Mouse (Mus musculus) embryonic fibroblast, embryonic 13.5 days (primary cell): Measurements from ENCODE around the gene Fam89a.

Experiments
- CTCF ChIP-seq: IDR thresholded peaks from 2 replicates; pipeline ENCODE4 v1.5.1; 2011; ENCODE audit warnings: mild to moderate bottlenecking, control low read depth, low read length, moderate library complexity, borderline replicate concordance; ENCODE audit not compliant: insufficient read depth
- POLR2A ChIP-seq: IDR thresholded peaks from 2 replicates; pipeline ENCODE4 v1.6.1; 2011; ENCODE audit warnings: low read depth, mild to moderate bottlenecking, control low read depth, low read length, moderate library complexity

- no peak for TF ChIP-seq CTCF
- TF ChIP-seq POLR2A = no peak
Observed at GRCm38 (mm10) chr8:124755481-124755880, 3.8 kb upstream of the Fam89a start.
